Mouse (Mus musculus) 3T3-L1 (cell line): ENCODE measurements at regions not wholly inside any gene's neighbourhood (a gene's known extent, or its start where the extent isn't known, plus 50 kb on each side); places are given as distances from the start of the nearest gene placed in this dataset.

Experiments used
- DNase-seq: peaks from one replicate; pipeline ENCODE4 v3.0.0-alpha.2; 2015; ENCODE audit warnings: low read depth, low spot score

DNA sequence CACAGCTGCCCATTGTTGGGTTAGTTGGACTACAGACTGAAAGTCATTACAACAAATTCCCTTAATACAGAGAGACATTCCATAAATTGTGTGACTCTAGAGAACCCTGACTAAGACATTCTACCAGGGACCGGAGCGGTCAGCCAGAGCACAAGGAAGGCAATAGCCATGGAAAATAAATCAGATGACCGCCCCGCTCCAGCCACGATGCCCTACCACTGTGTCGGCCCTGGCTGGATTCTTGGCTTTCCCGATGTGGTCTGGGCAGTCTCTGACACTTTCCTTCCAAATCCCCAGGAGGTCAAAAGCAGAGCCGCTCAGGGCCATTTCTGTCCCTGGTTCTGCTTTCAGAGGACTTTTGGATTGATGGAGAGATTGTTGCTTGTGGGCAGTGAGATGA, 57.8 kb downstream of the Lsm3 start:
- no peak for DNase-seq

GRCm38 (mm10) chr6:91574414-91574813, 58.7 kb downstream of the Lsm3 start:
- DNase-seq, result no peak

DNA sequence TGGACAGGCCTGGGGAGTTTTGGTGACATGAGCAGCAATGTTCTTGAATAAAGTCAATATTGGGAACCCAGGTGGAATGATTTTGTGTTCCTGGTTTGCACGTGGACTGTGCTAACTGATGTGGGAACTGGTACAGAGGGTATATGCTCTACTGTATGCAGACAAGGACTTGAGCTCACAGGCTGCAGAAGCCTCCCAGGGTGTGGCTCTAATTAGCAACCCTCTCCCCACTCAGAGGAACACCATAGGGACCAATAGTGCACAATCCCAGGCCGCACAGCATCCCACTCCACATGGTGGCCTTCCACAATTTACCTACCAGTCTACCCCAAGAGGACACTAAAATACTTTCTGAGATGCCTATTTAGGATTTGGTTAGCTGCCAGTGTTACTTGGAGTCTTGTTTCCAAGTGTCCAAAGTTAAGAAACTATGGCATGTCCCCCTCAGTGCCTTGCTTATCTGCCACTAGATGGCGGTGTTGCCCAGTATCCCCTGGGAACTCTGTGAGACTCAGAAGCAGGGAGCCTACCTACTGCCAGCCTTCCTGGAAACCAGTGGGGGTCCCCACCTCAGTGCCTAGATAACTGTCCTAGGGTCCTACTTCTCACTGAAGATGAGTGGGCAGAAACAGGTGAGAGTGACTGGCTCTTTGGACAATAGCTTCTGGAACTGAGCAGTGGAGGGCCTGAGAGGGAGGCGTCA, 60.1 kb downstream of the Lsm3 start:
- peak; percentile 92 for DNase-seq

DNA sequence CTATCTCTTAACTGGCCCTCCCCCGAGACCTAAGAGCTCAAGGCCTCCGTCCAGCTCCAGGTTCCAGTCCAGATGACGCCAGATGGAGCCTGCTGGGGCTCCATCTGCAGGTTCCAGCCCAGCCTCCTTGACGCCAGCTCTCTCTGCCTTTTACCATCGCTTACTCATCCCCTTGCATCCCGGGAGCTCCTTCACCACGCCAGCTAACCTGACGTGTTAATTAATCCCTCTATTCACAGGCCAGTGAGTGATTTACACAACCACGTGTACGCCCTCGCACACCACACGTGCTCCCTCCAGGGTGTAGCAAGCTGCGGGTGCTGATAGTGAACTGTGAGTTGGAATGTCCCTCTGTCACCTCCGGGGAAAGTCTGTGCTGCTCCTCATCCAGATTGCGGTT, 61.2 kb downstream of the Lsm3 start:
- no peak for DNase-seq

DNA sequence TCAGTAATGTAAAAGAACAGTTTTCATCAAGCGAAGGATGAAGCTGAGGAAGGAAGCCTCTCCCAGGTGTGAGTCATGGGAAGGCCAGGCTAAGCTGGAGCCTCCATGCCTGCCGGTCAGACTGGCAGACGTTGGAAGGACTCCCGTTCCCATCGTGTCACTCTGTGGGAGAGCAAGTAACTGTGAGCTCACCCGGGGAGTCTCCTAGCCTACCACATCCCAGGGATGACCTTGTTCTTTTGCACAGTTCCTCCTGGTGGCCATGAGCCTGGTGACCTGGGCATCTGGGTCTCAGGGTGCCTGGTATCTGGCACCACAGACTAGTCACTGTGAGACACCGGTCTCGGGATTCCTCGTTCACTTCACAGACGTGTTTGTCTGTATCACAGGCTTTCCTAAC, 63.9 kb downstream of the Lsm3 start:
- DNase-seq, result peak; percentile 65

GRCm38 (mm10) chr6:91580607-91581006, 64.9 kb downstream of the Lsm3 start:
- DNase-seq, result no peak

DNA sequence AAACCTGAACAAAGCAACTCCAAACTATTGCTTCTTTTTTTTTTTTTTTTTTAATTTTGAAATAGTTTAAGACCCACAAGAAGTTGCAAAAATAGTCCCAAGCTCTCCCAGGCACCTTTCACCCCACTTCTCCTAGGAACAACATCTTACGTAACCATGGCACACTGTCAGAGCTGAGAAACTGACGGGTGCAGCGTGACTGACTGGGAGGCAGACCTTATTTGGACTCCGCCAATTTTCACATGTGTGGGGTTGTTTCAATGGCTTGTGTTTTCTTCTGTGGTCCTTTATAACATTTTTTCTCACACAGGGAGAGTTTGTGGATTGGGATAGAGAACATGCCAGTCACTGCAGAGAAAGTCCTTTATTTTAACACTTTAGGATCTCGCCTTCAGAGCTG, 66.6 kb downstream of the Lsm3 start:
- DNase-seq, result no peak

GRCm38 (mm10) chr6:91583346-91583745, 67.6 kb downstream of the Lsm3 start:
- no peak for DNase-seq

DNA sequence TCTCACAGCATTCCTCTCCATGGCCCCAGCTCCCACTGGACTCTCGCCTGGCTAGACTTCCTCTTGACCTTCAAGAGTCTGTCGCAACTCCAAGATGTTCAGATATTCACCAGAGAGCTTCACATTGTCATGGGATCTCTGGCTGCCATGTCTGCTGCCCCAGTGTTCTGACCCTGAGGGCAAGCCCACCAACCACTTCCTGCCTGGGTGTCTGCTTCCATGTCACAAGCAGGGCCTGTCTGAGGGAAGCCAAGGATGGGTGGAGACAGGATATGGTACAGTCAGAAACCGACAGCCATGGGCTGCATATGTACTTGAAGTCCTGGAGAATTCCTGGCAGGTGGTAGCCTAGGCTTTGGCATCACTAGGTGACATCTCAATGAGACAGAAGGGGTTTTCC, 69.8 kb downstream of the Lsm3 start:
- peak; percentile 59 for DNase-seq

- DNase-seq, result no peak
These were observed 73.5 kb downstream of the Lsm3 start for GRCm38 (mm10) chr6:91589181-91589580.

DNA sequence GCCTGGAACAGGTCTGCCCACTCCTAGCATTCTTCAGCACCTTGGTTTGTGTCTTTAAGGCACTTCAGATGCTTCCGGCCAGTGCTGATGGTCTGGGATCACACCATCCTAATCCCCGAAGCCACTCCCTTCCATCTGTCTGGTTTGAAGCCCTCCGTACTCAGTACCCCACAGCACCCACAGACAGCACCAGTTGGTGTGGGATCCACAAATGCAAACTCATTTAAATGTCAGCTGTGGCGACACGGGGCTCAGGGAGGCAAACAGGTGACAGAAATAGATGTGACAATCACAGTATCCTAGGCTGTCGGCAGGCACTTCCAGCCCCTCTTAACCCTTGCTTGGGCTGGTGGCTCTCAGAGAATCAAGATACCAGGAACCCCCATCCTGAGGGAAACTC, 74.7 kb downstream of the Lsm3 start:
- no peak for DNase-seq

DNA sequence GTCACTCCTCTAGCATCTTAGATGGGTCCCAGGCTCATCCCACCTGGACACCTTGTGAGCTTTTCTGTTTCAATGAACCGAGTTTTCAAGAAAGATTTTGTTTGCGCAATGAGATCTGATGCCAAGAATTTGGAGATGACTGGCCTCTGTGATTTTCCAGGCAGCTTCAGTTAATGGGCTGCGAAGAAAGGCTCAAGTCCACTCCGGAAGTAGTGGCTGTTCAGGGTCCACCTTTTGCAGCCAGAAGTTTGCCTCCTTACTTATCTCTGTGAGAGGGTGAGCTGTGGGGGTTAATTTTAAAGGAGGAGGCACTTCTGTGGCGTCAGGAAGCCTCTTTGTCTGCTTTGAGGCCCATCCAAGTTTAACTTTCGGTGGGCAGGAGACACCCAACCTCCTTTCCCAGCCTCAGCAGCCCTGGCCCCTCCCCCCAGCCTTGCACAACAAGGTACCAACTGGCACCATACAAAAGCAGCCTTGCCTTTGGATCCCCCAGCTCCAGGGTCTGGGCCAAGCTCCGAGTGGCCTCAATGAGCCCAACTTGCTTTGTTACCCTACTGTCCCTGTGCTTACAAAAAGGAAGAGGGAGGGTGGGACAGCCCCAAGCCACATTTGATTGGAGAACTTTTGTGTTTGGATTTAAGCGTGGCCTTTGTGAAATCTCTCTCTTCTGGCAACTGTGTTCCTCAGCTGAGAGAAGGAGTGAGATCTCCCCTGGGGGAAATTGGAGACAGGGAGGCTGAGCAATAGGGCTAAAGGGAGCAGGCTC, 75.3 kb downstream of the Lsm3 start:
- DNase-seq, result peak; percentile 38

- no peak for DNase-seq
These were observed 76.9 kb downstream of the Lsm3 start for GRCm38 (mm10) chr6:91592651-91593050.

DNA sequence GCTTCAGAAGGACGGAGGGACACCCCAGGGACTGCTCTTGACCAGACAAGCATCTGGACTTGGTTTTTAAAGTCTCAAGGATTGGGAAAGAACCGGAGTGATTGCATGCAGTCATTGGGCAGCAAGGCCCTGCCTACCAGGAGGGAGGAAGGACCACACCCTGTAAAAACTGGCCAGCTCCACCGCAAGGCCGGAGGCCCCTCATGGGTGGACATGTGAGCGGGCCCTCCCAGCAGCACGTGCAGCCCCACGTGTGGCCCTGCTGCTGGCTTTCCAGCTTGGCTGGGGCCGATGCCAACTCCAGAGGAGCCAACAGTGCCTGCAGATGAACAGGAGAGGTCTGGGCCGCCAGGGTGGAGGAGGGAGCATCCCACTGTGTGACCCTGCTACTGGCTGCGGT, 83.2 kb downstream of the Lsm3 start:
- peak; percentile 98 for DNase-seq

GRCm38 (mm10) chr6:91600116-91600515, 83.7 kb upstream of the Slc6a6 start:
- no peak for DNase-seq

DNA sequence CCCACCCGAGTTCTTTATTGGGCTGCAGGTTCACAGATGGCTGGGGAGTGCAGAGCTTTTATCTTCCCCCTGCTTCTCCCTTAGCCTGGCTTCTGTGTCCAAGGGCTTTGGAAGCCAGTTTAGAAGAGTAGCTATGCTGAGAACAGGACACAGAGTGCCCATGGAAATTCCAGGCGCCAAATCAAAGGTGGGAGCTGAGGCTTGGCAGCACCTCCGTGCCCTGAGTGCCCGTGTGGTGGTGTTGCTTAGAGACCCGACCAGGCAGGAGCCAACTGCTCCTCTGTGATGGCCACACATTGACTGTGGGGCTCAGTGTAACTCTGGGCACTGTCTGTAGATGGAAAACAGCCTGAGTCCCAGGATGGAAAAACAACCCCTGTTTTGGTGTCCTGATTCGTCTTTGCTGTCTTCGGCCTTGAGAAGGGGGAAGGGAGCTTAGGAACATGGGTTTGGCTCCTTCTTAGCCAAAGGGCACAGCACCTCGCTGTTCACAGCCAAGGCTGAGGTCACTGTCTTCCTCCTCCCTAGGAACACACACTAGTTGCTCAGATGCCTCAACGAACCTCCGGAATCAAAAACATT, 77.1 kb upstream of the Slc6a6 start:
- no peak for DNase-seq

DNA sequence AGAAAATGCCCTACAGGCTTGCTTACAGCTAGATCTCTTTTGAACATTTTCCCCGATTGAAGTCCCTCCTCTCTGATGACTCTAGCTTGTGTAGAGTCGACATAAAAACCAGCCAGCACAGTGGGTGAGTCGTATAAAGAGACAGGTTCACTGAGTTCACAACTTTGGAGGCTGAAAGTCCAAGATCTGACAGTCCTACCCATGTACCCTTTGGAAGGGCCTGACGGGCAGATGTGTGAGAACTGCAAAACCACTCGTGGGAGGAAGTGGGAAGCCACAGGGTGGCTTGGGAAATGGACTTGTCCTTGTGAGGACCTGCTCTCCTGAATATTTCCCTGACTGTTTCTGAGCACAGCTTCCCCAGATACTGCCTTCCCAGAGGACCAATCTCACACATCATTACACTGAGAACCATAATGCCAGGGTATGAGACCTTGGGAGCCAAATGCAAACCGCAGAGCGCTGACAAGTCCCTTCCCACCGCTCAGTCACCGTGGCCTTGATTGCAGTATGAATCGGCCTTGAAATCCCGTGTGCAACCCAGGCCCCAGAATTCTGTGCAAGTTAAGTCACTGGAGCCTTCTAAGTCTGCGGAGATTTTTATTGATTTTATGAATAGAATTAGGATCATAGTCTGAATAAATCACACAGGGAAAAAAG, 76.1 kb upstream of the Slc6a6 start:
- DNase-seq, result peak; percentile 59

- no peak for DNase-seq
These were observed 74.2 kb upstream of the Slc6a6 start for GRCm38 (mm10) chr6:91609671-91610070.

GRCm38 (mm10) chr6:91615022-91615421, 68.8 kb upstream of the Slc6a6 start:
- no peak for DNase-seq

DNA sequence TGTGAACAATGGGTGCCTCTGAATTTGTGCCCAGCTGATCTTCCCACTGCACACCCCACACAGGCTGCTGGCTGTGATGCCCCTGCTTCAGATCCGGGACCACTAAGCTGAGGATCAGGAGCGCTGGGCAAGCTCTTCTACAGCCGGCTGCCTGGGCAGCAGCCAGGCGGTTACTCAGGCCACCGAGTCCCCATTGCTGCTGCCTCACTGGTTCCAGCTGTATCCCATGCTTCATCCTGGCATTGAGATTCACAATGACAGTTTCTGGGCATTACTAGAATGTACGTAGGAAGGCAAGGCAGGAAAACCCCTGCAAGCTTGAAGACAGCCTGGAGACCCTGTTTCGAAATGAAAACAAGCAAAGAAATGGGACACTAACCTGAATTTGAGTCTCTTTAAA, 67.3 kb upstream of the Slc6a6 start:
- peak; percentile 58 for DNase-seq

DNA sequence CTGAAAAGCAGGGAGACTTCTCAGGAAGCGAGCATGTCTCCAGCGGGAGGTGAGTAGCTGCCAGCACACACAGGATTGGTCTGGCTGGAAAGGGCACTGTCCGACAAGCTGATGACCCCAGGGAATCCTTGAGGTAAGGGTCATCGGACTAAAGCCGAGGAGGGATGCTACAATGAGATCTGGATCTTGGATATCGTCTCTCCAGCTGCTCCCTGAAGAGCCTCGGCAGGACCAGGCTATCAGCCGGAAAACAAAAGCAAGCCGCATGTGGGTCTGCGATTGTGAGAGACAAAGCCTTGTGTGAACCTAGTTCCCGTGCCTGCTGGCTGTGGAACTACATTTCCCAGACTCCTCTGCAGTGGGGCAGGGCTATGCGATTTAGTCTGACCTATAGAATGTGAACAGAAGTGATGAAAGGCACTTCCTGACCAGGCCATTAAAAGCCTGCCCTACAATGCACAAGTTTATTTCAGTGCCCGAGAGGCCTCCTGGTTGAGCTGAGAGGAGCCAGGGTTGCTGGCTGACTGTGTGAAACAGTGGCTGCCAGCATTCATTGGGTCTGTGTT, 66.7 kb upstream of the Slc6a6 start:
- DNase-seq, result peak; percentile 95

- no peak for DNase-seq
These were observed 66.2 kb upstream of the Slc6a6 start for GRCm38 (mm10) chr6:91617685-91618084.
